In the genomic region with DNA sequence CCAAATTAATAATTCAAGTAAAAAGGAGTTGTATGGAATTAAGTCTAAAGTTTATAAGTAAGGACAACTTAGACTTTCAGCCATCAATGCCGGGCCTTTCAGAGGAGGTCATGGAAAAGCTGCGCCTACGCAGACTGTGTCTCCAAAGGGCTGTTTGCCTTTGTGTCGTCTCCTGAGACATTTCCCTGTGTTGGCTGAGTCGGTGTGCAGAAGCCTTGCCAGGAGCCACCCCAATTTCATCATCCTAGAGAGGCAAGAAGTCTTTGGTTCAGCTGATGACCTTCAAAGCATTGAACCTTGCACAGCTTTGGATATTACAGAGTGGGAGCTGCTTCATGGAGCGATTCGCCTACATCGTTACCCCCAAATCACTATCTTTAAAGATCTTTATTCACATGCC, we compare ENCODE assay signal across 32 mouse cellular contexts.
DNase-seq lines count a peak whose midpoint lies in the region; ATAC-seq and TF ChIP-seq lines count a peak whose summit lies in the region.
"Had no signal": no experiment of that assay in that cellular context is flagged by ENCODE, and none has a peak within 500 bp of the region (broad histone marks: within the 10 kb centered on the region; RNA-seq: fewer than 3 reads in every experiment).

No protein-coding gene starts in this region.

- H3K4me3 ChIP-seq in limb, embryonic 12.5 days (replicated peaks) = no peak overlapping the region
- H3K4me3 ChIP-seq in limb, embryonic 10.5 days = no peak overlapping the region
- H3K4me3 ChIP-seq in brown adipose tissue, adult 24 weeks (ENCODE audit: insufficient read depth, low read depth, low read length) = no peak overlapping the region
- no peak overlapping the region for H3K4me3 ChIP-seq in kidney, embryonic 14.5 days (ENCODE audit: low read length)
- no peak overlapping the region for H3K4me3 ChIP-seq in hindbrain, postnatal 0 days (ENCODE audit: low read length)
- H3K4me3 ChIP-seq: heart, adult 2 months; heart, embryonic 15.5 days; hindbrain, embryonic 13.5 days; limb, embryonic 15.5 days; liver, embryonic 13.5 days; megakaryocyte, embryonic 14.5 days; midbrain, embryonic 13.5 days had no signal

- ATAC-seq in limb, embryonic 12.5 days (ENCODE audit: insufficient number of reproducible peaks, insufficient read depth, low FRiP score, low TSS enrichment, low read depth) = no peak
- ATAC-seq in kidney, embryonic 14.5 days (ENCODE audit: low FRiP score, low TSS enrichment) = no peak
- ATAC-seq in hindbrain, postnatal 0 days = no peak
- ATAC-seq: CD4-positive, CD25-positive, alpha-beta regulatory T cell, adult 4 months; forebrain, embryonic 14.5 days; intestine, postnatal 0 days; lung, postnatal 0 days; midbrain, embryonic 13.5 days had no signal

- no peak overlapping the region for H3K9ac ChIP-seq in limb, embryonic 12.5 days (replicated peaks)
- no peak overlapping the region for H3K9ac ChIP-seq in kidney, embryonic 14.5 days (ENCODE audit: low read depth, low read length)
- no peak overlapping the region for H3K9ac ChIP-seq in hindbrain, postnatal 0 days (replicated peaks; ENCODE audit: low read length)
- H3K9ac ChIP-seq: heart, embryonic 15.5 days; hindbrain, embryonic 13.5 days; limb, embryonic 15.5 days; liver, embryonic 13.5 days; midbrain, embryonic 13.5 days had no signal

- H3K4me2 ChIP-seq in limb, embryonic 12.5 days = no peak overlapping the region
- H3K4me2 ChIP-seq in kidney, embryonic 14.5 days (replicated peaks; ENCODE audit: low read depth, low read length) = no peak overlapping the region
- H3K4me2 ChIP-seq in hindbrain, postnatal 0 days (ENCODE audit: low read depth, low read length) = no peak overlapping the region
- H3K4me2 ChIP-seq: heart, embryonic 15.5 days; hindbrain, embryonic 13.5 days; limb, embryonic 15.5 days; liver, embryonic 13.5 days; midbrain, embryonic 13.5 days had no signal

- DNase-seq in adrenal gland, postnatal 14 days = peak; percentile 40
- no peak for DNase-seq in adrenal gland, postnatal 4 days (ENCODE audit: low spot score in 2 of 2)
- DNase-seq in limb, embryonic 10.5 days (ENCODE audit: low spot score) = no peak
- DNase-seq in skeletal muscle tissue, adult 2 months (ENCODE audit: low read depth, low spot score) = peak; percentile 18
- DNase-seq in hindbrain, postnatal 0 days (ENCODE audit: low spot score) = no peak
- DNase-seq: cerebellum, adult 11 months; cerebellum, adult 9-11 months; gastrocnemius, postnatal 36 days; heart, postnatal 4 days; kidney, adult 9 months; kidney, postnatal 14 days; layer of hippocampus, adult 9-11 months; liver, embryonic 13.5 days; lung, adult 18-20 months; lung, postnatal 4 days; right cerebral cortex, adult 18-20 months; thymus, adult 18-20 months; thymus, postnatal 25 days had no signal

- peak overlapping the region; percentile 57; the same call in 1 of the 2 replicates for H3K27ac ChIP-seq in limb, embryonic 12.5 days
- H3K27ac ChIP-seq in limb, embryonic 10.5 days = no peak overlapping the region; the same call in 1 of the 2 replicates
- H3K27ac ChIP-seq in brown adipose tissue, adult 24 weeks (replicated peaks; ENCODE audit: low read depth, low read length) = 0 out of 2 replicates have a peak overlapping the region, but pooled peaks have one; percentile 36
- H3K27ac ChIP-seq in kidney, embryonic 14.5 days (ENCODE audit: low read depth, low read length) = no peak overlapping the region
- no peak overlapping the region for H3K27ac ChIP-seq in hindbrain, postnatal 0 days
- H3K27ac ChIP-seq: heart, adult 2 months; heart, embryonic 15.5 days; hindbrain, embryonic 13.5 days; limb, embryonic 15.5 days; liver, embryonic 13.5 days; midbrain, embryonic 13.5 days; stomach, postnatal 0 days had no signal

- no peaks in the 10 kb centered on the region for H3K27me3 ChIP-seq in limb, embryonic 12.5 days
- H3K27me3 ChIP-seq in limb, embryonic 10.5 days (ENCODE audit: low read depth, poor library complexity, severe bottlenecking) = no peaks in the 10 kb centered on the region
- H3K27me3 ChIP-seq in kidney, embryonic 14.5 days (ENCODE audit: control insufficient read depth, insufficient read depth, low read length) = no peaks in the 10 kb centered on the region
- H3K27me3 ChIP-seq in hindbrain, postnatal 0 days (ENCODE audit: insufficient read depth, low read length) = no peaks in the 10 kb centered on the region
- H3K27me3 ChIP-seq: heart, embryonic 15.5 days; hindbrain, embryonic 13.5 days; limb, embryonic 15.5 days; liver, embryonic 13.5 days; megakaryocyte, embryonic 14.5 days; midbrain, embryonic 13.5 days had no signal

- H3K9me3 ChIP-seq in limb, embryonic 12.5 days = peaks cover 8% of the 10 kb centered on the region; the same call in 1 of the 2 replicates
- peaks cover 4% of the 10 kb centered on the region; the same call in 1 of the 2 replicates for H3K9me3 ChIP-seq in limb, embryonic 10.5 days (replicated peaks)
- no peaks in the 10 kb centered on the region for H3K9me3 ChIP-seq in kidney, embryonic 14.5 days (ENCODE audit: control insufficient read depth, low read length)
- H3K9me3 ChIP-seq in hindbrain, postnatal 0 days (ENCODE audit: low read length) = no peaks in the 10 kb centered on the region
- H3K9me3 ChIP-seq: heart, embryonic 15.5 days; hindbrain, embryonic 13.5 days; limb, embryonic 15.5 days; liver, embryonic 13.5 days; megakaryocyte, embryonic 14.5 days; midbrain, embryonic 13.5 days had no signal

- no peaks in the 10 kb centered on the region for H3K36me3 ChIP-seq in limb, embryonic 12.5 days
- no peaks in the 10 kb centered on the region for H3K36me3 ChIP-seq in limb, embryonic 10.5 days
- no peaks in the 10 kb centered on the region for H3K36me3 ChIP-seq in kidney, embryonic 14.5 days (ENCODE audit: control insufficient read depth, insufficient read depth, low read length)
- H3K36me3 ChIP-seq in hindbrain, postnatal 0 days (ENCODE audit: insufficient read depth, low read length) = no peaks in the 10 kb centered on the region
- H3K36me3 ChIP-seq: heart, embryonic 15.5 days; hindbrain, embryonic 13.5 days; limb, embryonic 15.5 days; liver, embryonic 13.5 days; midbrain, embryonic 13.5 days had no signal

- no peak for TF ChIP-seq CTCF in hindbrain, postnatal 0 days (IDR thresholded peaks at IDR 0.05; ENCODE audit: low read depth)

- no peaks in the 10 kb centered on the region for H3K4me1 ChIP-seq in limb, embryonic 12.5 days (replicated peaks)
- H3K4me1 ChIP-seq in limb, embryonic 10.5 days = no peaks in the 10 kb centered on the region
- no peaks in the 10 kb centered on the region for H3K4me1 ChIP-seq in brown adipose tissue, adult 24 weeks (ENCODE audit: control insufficient read depth, insufficient read depth, insufficient read length, low read length)
- no peaks in the 10 kb centered on the region for H3K4me1 ChIP-seq in kidney, embryonic 14.5 days (ENCODE audit: control insufficient read depth, insufficient read depth, low read length)
- no peaks in the 10 kb centered on the region for H3K4me1 ChIP-seq in hindbrain, postnatal 0 days (ENCODE audit: insufficient read depth, low read length)
- H3K4me1 ChIP-seq: hindbrain, embryonic 13.5 days; limb, embryonic 15.5 days; midbrain, embryonic 13.5 days had no signal

- 87% methylated on average over 8 of the region's 8 CpGs for WGBS in limb, embryonic 12.5 days
- WGBS in limb, embryonic 10.5 days = 94% methylated on average over 8 of the region's 8 CpGs
- WGBS in kidney, embryonic 14.5 days = 82% methylated on average over 8 of the region's 8 CpGs
- WGBS in hindbrain, postnatal 0 days = 85% methylated on average over 8 of the region's 8 CpGs

Comparison
In these comparisons a context has a peak if more than half of its experiments do, and no peak if none do; other contexts are left out.
1. DNase-seq: peak in adrenal gland, postnatal 14 days (single experiment) and skeletal muscle tissue, adult 2 months (single experiment); none in adrenal gland, postnatal 4 days (0 of 2), limb, embryonic 10.5 days (single experiment) and hindbrain, postnatal 0 days (single experiment).
2. H3K27ac ChIP-seq: peak in limb, embryonic 12.5 days (single experiment) and brown adipose tissue, adult 24 weeks (single experiment); none in limb, embryonic 10.5 days (single experiment), kidney, embryonic 14.5 days (single experiment) and hindbrain, postnatal 0 days (single experiment).